Comparison of ENCODE assay signal across 13 mouse cellular contexts in genomic region chr6:5594011-5594410, GRCm38 (mm10).
DNase-seq lines count a peak whose midpoint lies in the region; ATAC-seq and TF ChIP-seq lines count a peak whose summit lies in the region.
"Had no signal": no experiment of that assay in that cellular context is flagged by ENCODE, and none has a peak within 500 bp of the region (broad histone marks: within the 10 kb centered on the region; RNA-seq: fewer than 3 reads in every experiment).

No protein-coding gene starts in this region.

- H3K36me3 ChIP-seq in hindbrain, postnatal 0 days (ENCODE audit: insufficient read depth, low read length) = no peaks in the 10 kb centered on the region
- no peaks in the 10 kb centered on the region for H3K36me3 ChIP-seq in hindbrain, embryonic 10.5 days
- H3K36me3 ChIP-seq in midbrain, postnatal 0 days (ENCODE audit: insufficient read depth, low read length) = no peaks in the 10 kb centered on the region
- no peaks in the 10 kb centered on the region for H3K36me3 ChIP-seq in midbrain, embryonic 13.5 days
- H3K36me3 ChIP-seq: hindbrain, embryonic 13.5 days; limb, embryonic 15.5 days had no signal

- H3K4me2 ChIP-seq in hindbrain, postnatal 0 days (ENCODE audit: low read depth, low read length) = no peak overlapping the region
- no peak overlapping the region for H3K4me2 ChIP-seq in midbrain, postnatal 0 days (ENCODE audit: low read depth, low read length, poor library complexity, severe bottlenecking)
- no peak overlapping the region for H3K4me2 ChIP-seq in midbrain, embryonic 13.5 days (replicated peaks)
- H3K4me2 ChIP-seq: hindbrain, embryonic 13.5 days; limb, embryonic 15.5 days had no signal

- H3K9ac ChIP-seq in hindbrain, postnatal 0 days (replicated peaks; ENCODE audit: low read length) = no peak overlapping the region
- no peak overlapping the region for H3K9ac ChIP-seq in midbrain, postnatal 0 days (replicated peaks; ENCODE audit: low read length, poor library complexity, severe bottlenecking)
- H3K9ac ChIP-seq in midbrain, embryonic 13.5 days (replicated peaks) = no peak overlapping the region
- H3K9ac ChIP-seq: hindbrain, embryonic 13.5 days; limb, embryonic 15.5 days had no signal

- DNase-seq in embryo, embryonic 10.5 days (ENCODE audit: low spot score) = peak; percentile 8
- no peak for DNase-seq in embryo, embryonic 10 days (ENCODE audit: low spot score)
- peak; percentile 25 for DNase-seq in hindbrain, postnatal 0 days (ENCODE audit: low spot score)
- no peak for DNase-seq in hindbrain, embryonic 10.5 days (ENCODE audit: low spot score)
- peak; percentile 24 for DNase-seq in midbrain, postnatal 0 days (ENCODE audit: low spot score)
- no peak for DNase-seq in retina, postnatal 1 day
- DNase-seq: B cell, adult 2 months; cerebellum, postnatal 10 days; thymus, adult 18-20 months had no signal

- H3K9me3 ChIP-seq in hindbrain, postnatal 0 days (ENCODE audit: low read length) = no peaks in the 10 kb centered on the region
- H3K9me3 ChIP-seq in hindbrain, embryonic 10.5 days = no peaks in the 10 kb centered on the region
- H3K9me3 ChIP-seq in midbrain, postnatal 0 days (ENCODE audit: low read length) = no peaks in the 10 kb centered on the region
- no peaks in the 10 kb centered on the region for H3K9me3 ChIP-seq in midbrain, embryonic 13.5 days
- H3K9me3 ChIP-seq: hindbrain, embryonic 13.5 days; limb, embryonic 15.5 days had no signal

- 73% methylated on average over 6 of the region's 6 CpGs for WGBS in hindbrain, postnatal 0 days
- 78% methylated on average over 6 of the region's 6 CpGs for WGBS in hindbrain, embryonic 10.5 days
- 78% methylated on average over 6 of the region's 6 CpGs for WGBS in midbrain, postnatal 0 days
- 80% methylated on average over 6 of the region's 6 CpGs for WGBS in midbrain, embryonic 13.5 days

- no peaks in the 10 kb centered on the region for H3K27me3 ChIP-seq in hindbrain, postnatal 0 days (ENCODE audit: insufficient read depth, low read length)
- no peaks in the 10 kb centered on the region for H3K27me3 ChIP-seq in hindbrain, embryonic 10.5 days (ENCODE audit: insufficient read depth, poor library complexity, severe bottlenecking)
- no peaks in the 10 kb centered on the region for H3K27me3 ChIP-seq in midbrain, postnatal 0 days (ENCODE audit: insufficient read depth, low read length)
- no peaks in the 10 kb centered on the region for H3K27me3 ChIP-seq in midbrain, embryonic 13.5 days
- H3K27me3 ChIP-seq: hindbrain, embryonic 13.5 days; limb, embryonic 15.5 days had no signal

- H3K4me1 ChIP-seq in hindbrain, postnatal 0 days (ENCODE audit: insufficient read depth, low read length) = no peaks in the 10 kb centered on the region
- H3K4me1 ChIP-seq in hindbrain, embryonic 10.5 days (replicated peaks) = no peaks in the 10 kb centered on the region
- H3K4me1 ChIP-seq in midbrain, postnatal 0 days (ENCODE audit: insufficient read depth, low read length) = no peaks in the 10 kb centered on the region
- no peaks in the 10 kb centered on the region for H3K4me1 ChIP-seq in midbrain, embryonic 13.5 days (replicated peaks)
- H3K4me1 ChIP-seq: hindbrain, embryonic 13.5 days; limb, embryonic 15.5 days had no signal

- peak; percentile 33; the same call in 1 of the 2 replicates for TF ChIP-seq CTCF in hindbrain, postnatal 0 days (IDR thresholded peaks at IDR 0.05; ENCODE audit: low read depth)
- TF ChIP-seq CTCF in midbrain, postnatal 0 days (IDR thresholded peaks at IDR 0.05) = peak; percentile 56

- no peak overlapping the region for H3K27ac ChIP-seq in hindbrain, postnatal 0 days
- H3K27ac ChIP-seq in hindbrain, embryonic 10.5 days = no peak overlapping the region
- H3K27ac ChIP-seq in midbrain, postnatal 0 days (ENCODE audit: low read depth, low read length) = no peak overlapping the region
- H3K27ac ChIP-seq in midbrain, embryonic 13.5 days = no peak overlapping the region
- H3K27ac ChIP-seq: hindbrain, embryonic 13.5 days; limb, embryonic 15.5 days had no signal

- no peak overlapping the region for H3K4me3 ChIP-seq in hindbrain, postnatal 0 days (ENCODE audit: low read length)
- no peak overlapping the region for H3K4me3 ChIP-seq in hindbrain, embryonic 10.5 days
- H3K4me3 ChIP-seq in midbrain, postnatal 0 days (ENCODE audit: low read depth, low read length) = no peak overlapping the region
- no peak overlapping the region for H3K4me3 ChIP-seq in midbrain, embryonic 13.5 days (replicated peaks)
- H3K4me3 ChIP-seq: hindbrain, embryonic 13.5 days; limb, embryonic 15.5 days had no signal

- ATAC-seq in hindbrain, postnatal 0 days = peak; percentile 43; the same call in 1 of the 2 replicates
- no peak for ATAC-seq in midbrain, postnatal 0 days (ENCODE audit: low FRiP score)
- no peak for ATAC-seq in midbrain, embryonic 13.5 days
- no peak for ATAC-seq in inflammation-experienced regulatory T-cells, adult 6 months

Comparison
In these comparisons a context has a peak if more than half of its experiments do, and no peak if none do; other contexts are left out.
1. DNase-seq: peak in embryo, embryonic 10.5 days (single experiment), hindbrain, postnatal 0 days (single experiment) and midbrain, postnatal 0 days (single experiment); none in embryo, embryonic 10 days (single experiment), hindbrain, embryonic 10.5 days (single experiment) and retina, postnatal 1 day (single experiment).